Mouse (Mus musculus): ENCODE data around the gene Ckap2l. TPM values are rescaled to one million over a fixed set of nuclear protein-coding genes. Genes with fewer than 3 reads are reported as not detected.

The Ckap2l gene
- polyA plus RNA-seq, 1 experiment from 2014 or later, result 49.5 TPM

DNA sequence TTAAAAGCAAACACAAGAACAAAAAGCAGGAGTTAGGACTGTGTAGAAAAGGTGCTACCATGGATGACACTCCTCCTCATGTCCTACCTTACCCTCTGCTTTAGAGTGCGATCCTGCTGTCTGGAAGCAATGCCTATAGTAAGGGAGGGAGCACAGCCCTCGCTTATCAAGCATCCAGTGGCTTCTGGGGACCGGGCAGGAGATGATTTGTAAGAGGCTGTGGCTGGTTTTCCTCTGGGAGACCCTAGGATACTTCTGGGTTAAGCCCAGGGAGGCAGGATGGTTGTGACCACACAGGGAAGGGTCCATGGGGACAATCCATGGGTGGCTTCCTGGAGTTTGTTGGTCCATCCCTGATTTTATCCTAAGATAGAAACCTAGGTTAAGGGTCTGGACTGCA is 36.4 kb downstream of the Ckap2l start:
- Histone ChIP-seq H3K4me2 (no peak overlapping the region), H3K36me3 (no peaks in the 10 kb centered on the region), H3K27me3 (no peaks in the 10 kb centered on the region), H3K9ac (no peak overlapping the region), H3K4me1 (no peaks in the 10 kb centered on the region), H3K4me3 (replicated peaks) (no peak overlapping the region), H3K27ac (no peak overlapping the region), H3K9me3 (replicated peaks) (no peaks in the 10 kb centered on the region)
- ATAC-seq (replicated peaks; ENCODE audit: low FRiP score), result no peak
- WGBS, result 73% methylated on average over 3 of the region's 3 CpGs

DNA sequence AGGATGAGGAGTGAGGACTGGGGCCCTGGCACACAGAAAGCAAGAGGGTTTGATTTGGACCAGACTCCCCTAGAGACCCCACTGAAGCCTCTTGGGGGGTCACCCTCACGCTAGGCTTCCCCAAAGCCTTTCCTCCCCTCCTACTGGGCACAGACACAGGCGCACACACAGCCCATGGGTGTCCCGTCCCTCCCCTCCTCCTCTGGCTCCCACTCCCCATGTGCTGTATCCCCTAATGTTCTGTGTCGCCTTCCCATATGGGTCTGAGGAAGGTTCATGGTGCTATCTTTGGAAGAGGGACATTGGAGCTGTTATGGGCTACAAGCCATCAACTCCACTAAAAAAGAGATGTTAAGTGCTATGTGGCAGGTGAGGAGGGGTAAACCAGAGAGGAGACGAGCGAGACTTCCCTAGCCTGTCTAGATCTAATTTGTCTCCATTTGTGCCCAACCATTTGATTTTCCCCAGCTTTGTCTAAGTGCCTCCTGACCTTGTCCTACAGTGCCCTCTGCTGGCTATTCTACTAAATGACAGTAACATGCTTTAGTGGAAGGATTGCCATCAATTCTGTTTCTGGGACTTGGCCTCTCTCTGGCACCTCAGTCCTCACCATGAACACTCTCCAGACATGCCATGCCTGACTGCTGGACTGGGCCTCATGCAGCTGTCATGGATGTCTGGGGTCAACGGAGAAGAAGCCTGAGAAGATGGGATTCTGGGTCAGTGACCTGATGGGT is 38.4 kb downstream of the Ckap2l start:
- peak; percentile 66; the same call in 1 of the 2 replicates for ATAC-seq (replicated peaks; ENCODE audit: low FRiP score)
- no peaks in the 10 kb centered on the region for H3K36me3 ChIP-seq
- no peaks in the 10 kb centered on the region for H3K27me3 ChIP-seq
- H3K9me3 ChIP-seq (replicated peaks), result no peaks in the 10 kb centered on the region
- H3K4me1 ChIP-seq, result no peaks in the 10 kb centered on the region
- WGBS, result 39% methylated on average over 6 of the region's 7 CpGs
- H3K27ac ChIP-seq, result no peak overlapping the region
- H3K4me3 ChIP-seq (replicated peaks), result no peak overlapping the region
- no peak overlapping the region for H3K9ac ChIP-seq
- peak overlapping the region; percentile 17; the same call in 1 of the 2 replicates for H3K4me2 ChIP-seq

DNA sequence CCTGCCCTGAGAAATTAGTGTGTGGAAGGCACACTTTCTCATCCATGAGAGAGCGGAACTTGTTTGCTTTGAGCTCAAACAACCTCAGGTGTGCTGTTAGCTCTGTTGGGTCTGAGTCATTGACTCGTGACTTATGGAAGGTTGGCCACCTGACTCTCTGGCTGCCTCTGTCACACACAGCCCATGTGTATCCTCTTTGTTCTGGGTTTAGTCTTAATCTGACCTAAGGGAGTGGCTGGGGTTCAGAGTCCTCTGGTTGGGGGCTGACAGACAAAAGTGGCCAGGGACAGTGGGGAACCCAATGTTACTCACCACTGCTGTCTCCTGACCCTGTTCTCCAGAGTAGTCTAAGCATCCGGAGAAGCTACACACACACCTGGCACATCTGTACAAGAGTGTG is 39.0 kb downstream of the Ckap2l start:
- no peaks in the 10 kb centered on the region for H3K27me3 ChIP-seq
- H3K4me1 ChIP-seq, result no peaks in the 10 kb centered on the region
- no peaks in the 10 kb centered on the region for H3K9me3 ChIP-seq (replicated peaks)
- no peak overlapping the region for H3K9ac ChIP-seq
- H3K27ac ChIP-seq, result no peak overlapping the region
- H3K36me3 ChIP-seq, result no peaks in the 10 kb centered on the region
- no peak overlapping the region for H3K4me2 ChIP-seq
- 78% methylated on average over 3 of the region's 3 CpGs for WGBS
- no peak for ATAC-seq (replicated peaks; ENCODE audit: low FRiP score)
- no peak overlapping the region for H3K4me3 ChIP-seq (replicated peaks)

DNA sequence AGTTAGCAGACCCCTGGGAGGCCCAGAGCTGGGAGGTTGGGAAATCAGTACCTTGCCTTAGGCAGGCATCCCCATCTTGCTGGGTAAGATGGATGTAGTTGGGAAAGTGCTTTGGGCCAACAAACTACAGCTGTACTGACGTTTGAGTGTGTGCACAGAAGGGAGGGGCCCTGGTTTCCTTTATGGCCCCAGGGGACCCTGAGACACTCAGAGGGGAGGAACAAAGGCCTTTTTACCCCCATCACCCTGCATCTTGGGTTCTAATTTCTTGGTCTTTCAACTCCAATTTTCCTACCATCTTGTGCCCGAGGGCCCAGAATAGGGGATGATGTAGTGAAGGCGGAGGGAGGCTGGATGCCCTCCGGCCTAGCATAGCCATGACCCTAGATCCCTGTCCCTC is 41.0 kb downstream of the Ckap2l start:
- 68% methylated on average over 4 of the region's 4 CpGs for WGBS
- H3K4me3 ChIP-seq (replicated peaks), result no peak overlapping the region
- no peak overlapping the region for H3K4me2 ChIP-seq
- no peak overlapping the region for H3K27ac ChIP-seq
- no peaks in the 10 kb centered on the region for H3K4me1 ChIP-seq
- no peaks in the 10 kb centered on the region for H3K36me3 ChIP-seq
- H3K27me3 ChIP-seq, result no peaks in the 10 kb centered on the region
- no peak overlapping the region for H3K9ac ChIP-seq
- H3K9me3 ChIP-seq (replicated peaks), result no peaks in the 10 kb centered on the region
- no peak for ATAC-seq (replicated peaks; ENCODE audit: low FRiP score)

DNA sequence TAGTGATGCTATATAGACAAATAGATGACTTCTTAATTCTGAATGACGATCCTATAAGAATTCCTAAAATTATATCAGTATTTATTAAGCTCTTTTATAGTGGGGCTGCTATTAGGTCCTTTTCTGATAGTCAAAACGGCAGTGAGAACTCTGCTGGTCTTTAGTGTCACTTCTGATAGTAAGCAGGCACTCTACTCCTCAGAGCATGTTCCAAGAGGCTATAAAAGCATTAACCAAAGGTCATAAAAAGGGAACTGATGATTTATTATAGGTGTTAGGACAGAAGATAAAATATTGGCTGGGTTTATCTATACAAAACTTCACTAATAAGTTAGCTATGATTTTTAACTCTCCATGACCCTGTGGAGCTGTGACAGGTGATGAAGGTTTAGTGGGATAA is 42.9 kb downstream of the Ckap2l start:
- no peaks in the 10 kb centered on the region for H3K4me1 ChIP-seq
- H3K9ac ChIP-seq, result no peak overlapping the region
- no peaks in the 10 kb centered on the region for H3K36me3 ChIP-seq
- H3K4me2 ChIP-seq, result no peak overlapping the region
- no peaks in the 10 kb centered on the region for H3K9me3 ChIP-seq (replicated peaks)
- no peak overlapping the region for H3K4me3 ChIP-seq (replicated peaks)
- ATAC-seq (replicated peaks; ENCODE audit: low FRiP score), result no peak
- WGBS, result 58% methylated on average over 2 of the region's 2 CpGs
- no peaks in the 10 kb centered on the region for H3K27me3 ChIP-seq
- H3K27ac ChIP-seq, result no peak overlapping the region

DNA sequence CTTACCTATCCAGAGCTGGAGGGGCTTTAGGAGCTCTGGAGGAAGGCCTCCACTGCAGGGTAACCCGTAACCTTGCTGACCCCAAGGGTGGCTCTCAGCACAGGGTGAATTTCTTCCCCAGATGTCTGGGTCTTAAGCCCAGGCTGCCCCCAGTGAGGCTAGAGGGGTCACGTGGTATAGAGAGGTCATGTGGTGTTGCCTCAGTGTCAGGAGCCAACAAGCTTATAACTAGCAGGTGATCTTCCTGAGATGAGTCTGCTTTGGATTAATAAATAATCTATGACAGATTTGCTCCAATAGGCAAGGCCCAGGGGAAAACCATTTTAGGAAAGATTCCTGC is 43.4 kb downstream of the Ckap2l start:
- H3K9ac ChIP-seq, result no peak overlapping the region
- H3K27ac ChIP-seq, result no peak overlapping the region
- H3K27me3 ChIP-seq, result no peaks in the 10 kb centered on the region
- no peak overlapping the region for H3K4me3 ChIP-seq (replicated peaks)
- WGBS, result 71% methylated on average over 2 of the region's 2 CpGs
- no peaks in the 10 kb centered on the region for H3K4me1 ChIP-seq
- no peaks in the 10 kb centered on the region for H3K9me3 ChIP-seq (replicated peaks)
- ATAC-seq (replicated peaks; ENCODE audit: low FRiP score), result no peak
- no peaks in the 10 kb centered on the region for H3K36me3 ChIP-seq
- H3K4me2 ChIP-seq, result no peak overlapping the region

DNA sequence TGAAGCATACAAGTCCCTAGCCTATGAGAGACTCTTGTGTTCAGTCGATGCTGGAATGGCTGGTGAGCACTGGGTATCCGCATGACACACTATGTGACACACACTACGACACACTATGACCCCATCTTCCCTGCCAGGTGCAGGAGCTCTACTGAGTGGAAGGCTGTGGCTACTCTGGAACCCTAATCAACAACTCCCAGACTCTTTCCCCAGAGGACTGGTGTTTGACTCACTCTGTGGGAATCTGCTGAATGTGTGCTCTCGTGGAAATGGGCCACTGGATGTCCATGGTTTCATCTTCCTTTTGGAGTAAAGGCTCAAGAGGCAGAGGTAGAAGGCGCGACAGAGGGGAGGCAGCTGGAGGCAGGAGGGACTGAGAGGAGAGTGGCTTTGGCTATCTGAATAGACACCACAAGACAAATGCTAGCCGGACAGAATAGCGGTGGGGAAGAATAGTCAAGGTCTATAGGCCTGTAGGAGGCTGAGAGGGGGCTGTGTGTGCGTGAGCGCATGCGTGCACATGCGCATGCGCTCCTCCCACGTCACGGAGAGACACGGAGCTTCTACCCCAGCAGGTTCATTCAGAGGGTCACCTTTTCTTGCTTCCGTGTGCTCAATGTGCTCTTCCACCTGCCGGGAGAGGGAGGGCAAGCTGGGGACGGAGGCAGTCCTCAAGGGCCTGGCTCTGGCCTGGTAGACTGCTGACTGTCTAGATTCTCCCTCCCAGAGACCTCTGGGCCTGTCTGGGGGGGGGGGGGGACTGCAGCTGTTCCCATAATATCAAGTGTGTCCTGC is 44.0 kb downstream of the Ckap2l start:
- no peak overlapping the region for H3K27ac ChIP-seq
- H3K27me3 ChIP-seq, result no peaks in the 10 kb centered on the region
- H3K9me3 ChIP-seq (replicated peaks), result no peaks in the 10 kb centered on the region
- H3K9ac ChIP-seq, result no peak overlapping the region
- no peak overlapping the region for H3K4me2 ChIP-seq
- H3K36me3 ChIP-seq, result no peaks in the 10 kb centered on the region
- no peak for ATAC-seq (replicated peaks; ENCODE audit: low FRiP score)
- WGBS, result 90% methylated on average over 19 of the region's 19 CpGs
- H3K4me1 ChIP-seq, result no peaks in the 10 kb centered on the region
- H3K4me3 ChIP-seq (replicated peaks), result no peak overlapping the region

DNA sequence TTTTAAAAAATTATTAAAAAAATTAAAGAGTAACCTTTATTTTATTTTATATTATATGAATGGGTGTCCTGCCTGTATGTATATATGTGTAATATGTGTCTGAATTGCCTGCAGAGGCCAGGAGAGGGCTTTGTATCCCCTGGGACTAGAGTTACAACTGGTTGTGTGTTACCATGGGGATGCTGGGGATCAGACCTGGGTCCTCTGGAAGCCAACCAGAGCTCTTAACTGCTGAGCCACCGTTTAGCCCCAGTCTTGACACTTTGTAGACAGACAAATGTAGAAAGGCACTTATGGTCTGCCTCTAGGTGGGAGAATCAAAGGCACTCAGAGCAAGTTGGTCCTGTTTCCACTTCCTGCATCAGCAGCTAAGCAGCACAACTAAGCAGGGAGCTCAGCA is 47.7 kb downstream of the Ckap2l start:
- Histone ChIP-seq H3K27ac (no peak overlapping the region), H3K9ac (no peak overlapping the region), H3K36me3 (no peaks in the 10 kb centered on the region), H3K9me3 (replicated peaks) (no peaks in the 10 kb centered on the region), H3K4me3 (replicated peaks) (no peak overlapping the region), H3K4me2 (no peak overlapping the region), H3K27me3 (no peaks in the 10 kb centered on the region), H3K4me1 (peaks cover 8% of the 10 kb centered on the region)
- 25% methylated on average over 1 of the region's 1 CpGs for WGBS
- no peak for ATAC-seq (replicated peaks; ENCODE audit: low FRiP score)

DNA sequence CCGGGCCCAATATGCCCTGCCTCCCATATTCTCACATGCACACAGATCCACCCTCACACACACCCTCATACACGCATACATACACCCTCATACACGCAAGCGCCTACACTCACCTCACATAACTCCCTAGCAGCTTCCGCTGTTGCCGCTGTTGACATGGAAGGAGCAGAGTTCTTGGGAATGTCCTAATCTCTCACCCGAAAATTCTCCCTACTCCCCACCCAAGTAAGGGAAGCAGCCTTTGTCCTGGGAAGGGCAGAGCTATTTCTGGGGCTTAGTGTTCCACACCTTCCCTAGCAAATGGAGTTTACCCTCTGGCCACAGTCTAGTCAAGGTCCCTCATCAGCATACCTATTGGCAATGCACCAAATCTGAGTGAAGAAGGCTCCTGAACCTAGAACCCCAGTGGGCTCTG is 49.3 kb downstream of the Ckap2l start:
- 90% methylated on average over 7 of the region's 7 CpGs for WGBS
- Histone ChIP-seq H3K27me3 (no peaks in the 10 kb centered on the region), H3K36me3 (no peaks in the 10 kb centered on the region), H3K9ac (no peak overlapping the region), H3K9me3 (replicated peaks) (no peaks in the 10 kb centered on the region), H3K4me1 (peaks cover 14% of the 10 kb centered on the region), H3K27ac (no peak overlapping the region), H3K4me2 (no peak overlapping the region), H3K4me3 (replicated peaks) (no peak overlapping the region)
- ATAC-seq (replicated peaks; ENCODE audit: low FRiP score), result no peak

DNA sequence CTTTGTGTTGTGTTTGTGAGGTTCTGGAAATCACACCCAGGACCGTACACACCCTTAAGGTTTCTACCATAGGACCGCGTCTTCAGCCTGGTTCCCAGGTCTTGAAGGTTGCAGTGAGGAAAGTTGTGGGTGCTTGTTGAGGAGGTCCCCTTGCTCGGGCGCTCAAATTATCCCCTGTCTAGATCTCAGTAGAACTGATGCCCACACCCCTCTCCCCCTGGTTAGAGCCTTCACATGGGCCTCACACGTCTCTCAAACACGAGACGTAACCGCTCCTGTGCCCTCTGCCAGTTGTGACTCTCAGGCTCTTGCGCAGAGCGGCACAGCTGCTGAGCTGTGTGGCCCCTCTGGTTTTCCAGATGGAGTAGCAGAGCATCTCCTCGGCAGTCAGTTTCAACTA is 50.1 kb downstream of the Ckap2l start:
- ATAC-seq (replicated peaks; ENCODE audit: low FRiP score), result no peak

DNA sequence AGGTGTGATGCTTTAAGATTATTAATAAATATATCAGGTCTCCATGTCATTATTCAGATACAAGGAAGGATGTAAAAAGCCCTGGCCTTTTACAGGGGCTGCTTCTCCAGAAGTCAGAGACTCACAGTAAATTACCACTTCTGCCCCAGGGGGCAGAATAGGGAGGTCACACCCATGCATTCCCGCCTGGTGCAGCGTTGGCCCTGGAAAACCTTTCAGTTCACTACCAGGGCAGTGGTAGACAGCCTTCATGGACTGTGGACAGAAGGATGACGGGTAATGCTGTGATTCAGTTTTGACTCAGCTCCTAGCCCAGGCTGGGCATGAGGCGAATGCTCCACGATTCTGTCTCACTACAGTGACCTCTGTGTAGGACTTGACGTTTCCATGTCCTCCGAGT is 50.6 kb downstream of the Ckap2l start:
- Histone ChIP-seq H3K9me3 (replicated peaks) (no peaks in the 10 kb centered on the region), H3K9ac (no peak overlapping the region), H3K27me3 (no peaks in the 10 kb centered on the region), H3K4me1 (peaks cover 15% of the 10 kb centered on the region), H3K27ac (no peak overlapping the region), H3K36me3 (no peaks in the 10 kb centered on the region), H3K4me3 (replicated peaks) (no peak overlapping the region), H3K4me2 (no peak overlapping the region)
- 72% methylated on average over 7 of the region's 7 CpGs for WGBS
- no peak for ATAC-seq (replicated peaks; ENCODE audit: low FRiP score)

More for the DNA sequence above, 50.1 kb downstream of the Ckap2l start:
- Histone ChIP-seq H3K9me3 (replicated peaks) (no peaks in the 10 kb centered on the region), H3K36me3 (no peaks in the 10 kb centered on the region), H3K4me1 (peaks cover 14% of the 10 kb centered on the region), H3K27me3 (no peaks in the 10 kb centered on the region), H3K27ac (no peak overlapping the region), H3K9ac (no peak overlapping the region), H3K4me3 (replicated peaks) (no peak overlapping the region), H3K4me2 (no peak overlapping the region)
- 92% methylated on average over 12 of the region's 12 CpGs for WGBS

DNA sequence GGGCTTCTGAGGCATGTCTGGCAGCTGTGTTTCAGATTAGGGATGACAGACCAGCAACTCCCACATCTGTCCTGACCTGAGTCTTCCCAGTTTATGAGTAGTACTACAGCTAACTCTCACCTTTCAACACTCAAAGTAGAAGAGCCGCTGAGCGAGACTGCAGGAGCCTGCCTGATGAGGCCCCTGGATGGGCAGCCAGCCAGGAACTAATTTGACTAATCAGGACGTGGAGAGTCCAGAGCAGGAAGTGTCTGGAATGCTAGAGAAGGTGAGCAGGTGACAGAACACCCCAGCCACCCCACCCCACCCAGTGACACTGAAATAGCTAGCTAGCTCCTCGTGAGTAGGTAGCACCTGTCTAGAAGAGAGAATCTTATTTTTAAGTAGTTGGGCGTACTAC is 51.4 kb downstream of the Ckap2l start:
- no peak for ATAC-seq (replicated peaks; ENCODE audit: low FRiP score)

More for the DNA sequence above, 51.4 kb downstream of the Ckap2l start:
- no peaks in the 10 kb centered on the region for H3K36me3 ChIP-seq
- WGBS, result 39% methylated on average over 5 of the region's 5 CpGs
- no peaks in the 10 kb centered on the region for H3K27me3 ChIP-seq
- no peak overlapping the region for H3K4me3 ChIP-seq (replicated peaks)
- H3K27ac ChIP-seq, result no peak overlapping the region
- peaks cover 22% of the 10 kb centered on the region for H3K4me1 ChIP-seq
- no peaks in the 10 kb centered on the region for H3K9me3 ChIP-seq (replicated peaks)
- no peak overlapping the region for H3K9ac ChIP-seq
- no peak overlapping the region for H3K4me2 ChIP-seq
